Mouse (Mus musculus) embryonic facial prominence, embryonic 11.5 days (tissue): ENCODE data around the gene Mrps27. TPM values are rescaled to one million over a fixed set of nuclear protein-coding genes. Genes with fewer than 3 reads are reported as not detected.

Source experiments
- ATAC-seq: fragments of 200-750 bp; cut with Nextera tagmentation; replicated peaks from 2 replicates; pipeline ENCODE4 v1.8.0; 2017; ENCODE audit warnings: low read depth; ENCODE audit not compliant: insufficient number of reproducible peaks, low FRiP score, low TSS enrichment
- DNase-seq: peaks from one replicate; pipeline ENCODE4 v3.0.0-alpha.2; 2015; ENCODE audit warnings: low spot score
- H3K27ac ChIP-seq: fragments of 300-500 bp; sonication (generic); replicated peaks from 2 replicates; pipeline ENCODE4 v1.5.1; 2014; ENCODE audit warnings: mild to moderate bottlenecking, low read depth, low read length, control low read depth
- H3K27me3 ChIP-seq: fragments of 300-500 bp; sonication (generic); 2 replicates; pipeline ENCODE4 v1.6.1; 2014; ENCODE audit warnings: mild to moderate bottlenecking, low read length, moderate library complexity, mixed read lengths; ENCODE audit not compliant: control insufficient read depth, insufficient read depth
- H3K36me3 ChIP-seq: fragments of 300-500 bp; sonication (generic); replicated peaks from 2 replicates; pipeline ENCODE4 v1.6.1; 2014; ENCODE audit warnings: low read depth, mild to moderate bottlenecking, low read length, moderate library complexity, mixed read lengths; ENCODE audit not compliant: control insufficient read depth, insufficient read depth
- H3K4me1 ChIP-seq: fragments of 300-500 bp; sonication (generic); 2 replicates; pipeline ENCODE4 v1.6.1; 2014; ENCODE audit warnings: low read length, mixed read lengths; ENCODE audit not compliant: control insufficient read depth, insufficient read depth
- H3K4me2 ChIP-seq: fragments of 300-500 bp; sonication (generic); 2 replicates; pipeline ENCODE4 v1.6.1; 2014; ENCODE audit warnings: low read depth, mild to moderate bottlenecking, control low read depth, low read length, moderate library complexity
- H3K4me3 ChIP-seq: fragments of 300-500 bp; sonication (generic); 2 replicates; pipeline ENCODE4 v1.5.1; 2014; ENCODE audit warnings: low read depth, low read length, control low read depth
- H3K9ac ChIP-seq: fragments of 300-500 bp; sonication (generic); replicated peaks from 2 replicates; pipeline ENCODE4 v1.6.1; 2014; ENCODE audit warnings: mild to moderate bottlenecking, control low read depth, low read length
- H3K9me3 ChIP-seq: fragments of 300-500 bp; sonication (generic); replicated peaks from 2 replicates; pipeline ENCODE4 v1.6.1; 2016; ENCODE audit warnings: mild to moderate bottlenecking, low read length, inconsistent platforms, mixed read lengths; ENCODE audit not compliant: control insufficient read depth
- WGBS: fragments of 180-500 bp; shearing (Covaris S2); extraction: QIAGEN DNeasy Blood & Tissue Kit; methylation state at CpG from one replicate; pipeline ENCODE4 v1.1.7; 2014; 5-methylcytosine and 5-hydroxymethylcytosine counted together
- polyA plus RNA-seq: library from polyadenylated mRNA; unstranded; fragments of >200 nt; fragmentation: Nextera tagmentation; extraction: Ambion mirVana; gene quantifications from 2 replicates; pipeline ENCODE4 v1.2.1, GENCODE M21; 2014

Mrps27 gene
- polyA plus RNA-seq, 1 experiment from 2014 or later, result 68.3 TPM

DNA sequence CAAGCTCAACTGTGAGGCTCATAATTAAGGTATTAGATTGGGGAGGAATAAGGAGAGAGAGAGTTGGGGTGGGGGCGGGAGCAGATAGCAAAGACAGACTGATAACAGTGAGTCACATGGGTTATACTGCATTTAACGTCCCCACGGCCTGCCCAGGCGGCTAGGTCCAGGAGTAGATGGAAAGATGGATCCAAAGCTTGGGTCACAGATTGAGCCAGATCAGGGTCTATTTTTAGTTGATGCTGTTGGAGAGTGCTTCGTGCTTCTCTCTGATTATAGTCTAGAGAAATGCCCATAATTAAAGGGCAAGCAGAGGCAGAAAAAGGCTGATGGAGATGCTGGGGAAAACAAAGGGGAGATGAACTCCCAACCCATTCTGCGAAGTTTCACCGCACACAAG lies 110.4 kb downstream of the Mrps27 start:
- WGBS, result 86% methylated on average over 7 of the region's 7 CpGs
- Histone ChIP-seq H3K9me3 (no peaks in the 10 kb centered on the region), H3K4me1 (no peaks in the 10 kb centered on the region), H3K36me3 (no peaks in the 10 kb centered on the region), H3K27me3 (no peaks in the 10 kb centered on the region), H3K9ac (no peak overlapping the region), H3K4me2 (no peak overlapping the region), H3K27ac (no peak overlapping the region), H3K4me3 (no peak overlapping the region)
- DNase-seq (no peak), ATAC-seq (no peak)

DNA sequence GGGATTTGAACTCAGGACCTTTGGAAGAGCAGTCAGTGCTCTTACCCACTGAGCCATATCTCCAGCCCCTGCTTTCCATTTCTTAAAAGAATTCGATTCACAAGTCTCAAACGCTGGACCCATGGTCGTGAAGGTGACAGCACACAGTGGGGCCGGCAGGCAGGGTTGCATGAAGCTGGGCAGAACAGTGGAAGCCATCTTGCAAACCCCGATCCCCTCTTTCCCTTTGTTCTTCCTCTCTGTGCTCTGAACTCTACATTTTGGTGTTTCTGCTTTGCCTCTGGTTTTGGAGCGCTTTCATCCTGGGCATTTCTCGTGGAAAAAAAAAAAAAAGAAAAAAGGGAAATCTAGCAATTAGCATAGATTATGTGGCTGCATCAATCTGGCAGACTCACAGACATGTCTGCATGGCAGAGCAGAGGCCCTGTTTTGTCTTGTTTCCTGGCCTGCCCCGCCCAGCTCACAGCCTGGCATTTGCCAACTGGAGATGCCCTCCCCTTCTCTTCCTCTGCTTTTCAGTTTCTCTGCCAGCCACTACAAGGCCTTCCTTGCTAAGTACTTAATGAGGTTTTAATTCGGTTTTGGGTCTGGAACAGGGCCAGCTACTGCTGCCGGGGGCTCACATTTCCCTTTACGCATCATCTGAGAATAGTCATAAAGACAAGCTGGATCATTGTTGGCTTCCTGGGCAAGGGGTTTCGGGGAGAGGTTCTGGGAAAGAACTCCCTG lies 114.2 kb downstream of the Mrps27 start:
- no peak for DNase-seq
- Histone ChIP-seq H3K4me2 (no peak overlapping the region), H3K27me3 (no peaks in the 10 kb centered on the region), H3K9me3 (no peaks in the 10 kb centered on the region), H3K36me3 (no peaks in the 10 kb centered on the region), H3K9ac (no peak overlapping the region), H3K4me3 (no peak overlapping the region), H3K4me1 (no peaks in the 10 kb centered on the region), H3K27ac (no peak overlapping the region)
- no peak for ATAC-seq
- WGBS, result 83% methylated on average over 12 of the region's 12 CpGs

DNA sequence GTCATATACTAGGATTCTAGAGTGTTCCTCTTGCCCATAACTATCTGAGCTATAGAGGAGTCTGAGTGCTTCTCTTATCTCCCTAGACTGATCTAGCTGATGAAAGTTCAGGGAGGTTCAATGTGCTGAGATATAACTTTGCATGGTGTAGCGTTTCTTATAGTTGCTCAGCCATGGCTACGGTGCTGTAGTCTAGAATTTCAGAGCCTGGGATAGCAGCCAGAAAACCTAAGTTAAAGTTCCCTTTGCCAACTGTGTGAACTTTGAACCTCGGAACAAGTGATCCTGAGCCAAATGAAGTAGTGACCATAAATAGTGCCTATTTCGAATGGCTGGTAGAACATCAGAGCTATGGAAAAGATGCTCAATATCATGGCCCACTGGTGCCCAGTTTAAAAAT lies 115.0 kb downstream of the Mrps27 start:
- Histone ChIP-seq H3K9me3 (no peaks in the 10 kb centered on the region), H3K4me3 (no peak overlapping the region), H3K27ac (no peak overlapping the region), H3K4me2 (no peak overlapping the region), H3K9ac (no peak overlapping the region), H3K36me3 (no peaks in the 10 kb centered on the region), H3K27me3 (no peaks in the 10 kb centered on the region), H3K4me1 (no peaks in the 10 kb centered on the region)
- ATAC-seq, result no peak
- WGBS, result 91% methylated on average over 4 of the region's 4 CpGs
- DNase-seq, result no peak

DNA sequence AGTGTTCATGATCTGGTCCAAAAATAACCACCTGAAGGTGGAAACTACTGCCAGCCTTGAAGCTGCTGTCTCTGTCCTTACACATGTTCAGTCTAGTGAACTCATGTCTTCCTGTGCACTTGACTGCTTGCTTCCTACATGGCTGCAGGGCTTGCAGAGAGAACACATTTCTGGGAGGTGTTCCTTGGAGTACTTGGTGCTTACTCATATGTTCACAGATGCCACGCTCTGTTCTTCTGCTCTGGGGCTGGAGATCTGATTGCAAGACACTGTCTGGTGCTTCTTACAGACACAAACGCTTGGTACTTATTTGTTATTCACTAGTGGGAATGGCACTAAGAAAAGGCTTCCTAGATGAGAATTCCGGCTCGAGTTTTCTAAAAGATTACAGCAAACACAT lies 117.3 kb downstream of the Mrps27 start:
- Histone ChIP-seq H3K36me3 (no peaks in the 10 kb centered on the region), H3K4me3 (no peak overlapping the region), H3K9ac (no peak overlapping the region), H3K4me2 (no peak overlapping the region), H3K4me1 (no peaks in the 10 kb centered on the region), H3K27ac (no peak overlapping the region), H3K27me3 (no peaks in the 10 kb centered on the region), H3K9me3 (no peaks in the 10 kb centered on the region)
- 88% methylated on average over 4 of the region's 4 CpGs for WGBS
- DNase-seq (no peak), ATAC-seq (no peak)

DNA sequence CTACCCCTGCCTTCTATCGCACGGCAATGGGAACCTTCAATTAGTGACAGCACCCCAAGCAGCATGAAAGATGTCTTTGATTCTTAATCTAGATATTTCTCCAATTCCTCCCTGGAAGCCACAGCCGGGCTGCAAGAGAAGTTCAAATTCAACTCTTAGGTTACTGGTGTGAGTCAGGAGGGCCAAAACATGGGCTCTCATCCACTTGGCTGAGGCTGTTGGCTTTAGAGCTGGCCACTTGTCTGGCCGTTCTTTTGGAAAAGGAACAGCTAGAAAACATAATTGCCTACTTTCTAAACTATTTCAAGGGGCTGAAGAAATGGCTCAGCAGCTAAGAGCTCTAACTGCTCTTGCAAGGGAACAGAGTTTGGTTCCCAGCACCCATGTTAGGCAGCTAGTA lies 120.0 kb downstream of the Mrps27 start:
- no peak for ATAC-seq
- no peak overlapping the region for H3K27ac ChIP-seq
- no peaks in the 10 kb centered on the region for H3K9me3 ChIP-seq
- DNase-seq, result no peak
- H3K27me3 ChIP-seq, result no peaks in the 10 kb centered on the region
- no peaks in the 10 kb centered on the region for H3K4me1 ChIP-seq
- WGBS, result 69% methylated on average over 4 of the region's 4 CpGs
- H3K4me2 ChIP-seq, result no peak overlapping the region
- no peak overlapping the region for H3K9ac ChIP-seq
- no peaks in the 10 kb centered on the region for H3K36me3 ChIP-seq
- H3K4me3 ChIP-seq, result no peak overlapping the region

Other genes starting within 250 kb of the Mrps27 start
- gene Zfp366, start 160.0 kb upstream of the Mrps27 start, polyA plus RNA-seq, result 0.76 and 0.81 TPM in 2 replicates
- 59.1 and 65.1 TPM in 2 replicates for gene Ptcd2, start 81 bp upstream of the Mrps27 start, polyA plus RNA-seq
- 257 and 308 TPM in 2 replicates for gene Map1b, start 171.8 kb downstream of the Mrps27 start, polyA plus RNA-seq